Mouse (Mus musculus): ENCODE data around the gene Senp3.

- no peak for TF ChIP-seq GATA1 (IDR thresholded peaks at IDR 0.05; ENCODE audit: low read length)
- TF ChIP-seq TAL1 (IDR thresholded peaks at IDR 0.05; ENCODE audit: low read length): no peak
Observed at GRCm38 (mm10) chr11:69672211-69672706, 9.6 kb downstream of the Senp3 start, which contains the start of gene Eif4a1.

All from erythroblast, embryonic 14.5 days (primary cell).